Mouse (Mus musculus): ENCODE results near the gene Zbtb40. TPM values are rescaled to one million over a fixed set of nuclear protein-coding genes. Genes with fewer than 3 reads are reported as not detected.

The Zbtb40 gene
- polyA plus RNA-seq, 1 experiment from 2014 or later: 4.1 TPM

DNA sequence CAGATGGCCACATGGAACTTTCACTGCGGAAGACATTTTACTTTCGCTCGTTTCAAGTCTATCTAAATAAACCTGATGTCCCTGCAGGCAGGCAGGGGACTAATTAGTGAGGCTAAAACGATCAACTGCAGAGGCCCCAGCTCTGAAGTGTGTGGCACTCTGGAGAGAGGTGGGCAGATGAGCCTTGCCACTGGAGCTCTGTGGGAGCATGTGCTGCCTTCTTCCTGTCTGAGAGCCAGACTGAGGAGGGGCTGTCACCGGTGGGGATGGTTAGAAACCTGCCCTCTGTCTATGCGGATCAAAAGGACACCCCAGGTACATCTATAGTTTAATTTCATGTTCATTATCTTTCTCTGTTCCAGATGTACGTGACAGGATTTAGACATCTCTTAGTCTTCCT, 51.7 kb downstream of the Zbtb40 start:
- H3K27ac ChIP-seq: no peak overlapping the region
- peaks cover 11% of the 10 kb centered on the region; the same call in 1 of the 2 replicates for H3K4me1 ChIP-seq
- WGBS: 80% methylated on average over 7 of the region's 7 CpGs
- peaks cover 78% of the 10 kb centered on the region for H3K36me3 ChIP-seq
- H3K27me3 ChIP-seq (ENCODE audit: insufficient read depth, poor library complexity, severe bottlenecking): peaks cover 11% of the 10 kb centered on the region; the same call in 1 of the 2 replicates
- no peak for DNase-seq (ENCODE audit: low spot score)
- no peak overlapping the region for H3K4me3 ChIP-seq
- no peaks in the 10 kb centered on the region for H3K9me3 ChIP-seq

DNA sequence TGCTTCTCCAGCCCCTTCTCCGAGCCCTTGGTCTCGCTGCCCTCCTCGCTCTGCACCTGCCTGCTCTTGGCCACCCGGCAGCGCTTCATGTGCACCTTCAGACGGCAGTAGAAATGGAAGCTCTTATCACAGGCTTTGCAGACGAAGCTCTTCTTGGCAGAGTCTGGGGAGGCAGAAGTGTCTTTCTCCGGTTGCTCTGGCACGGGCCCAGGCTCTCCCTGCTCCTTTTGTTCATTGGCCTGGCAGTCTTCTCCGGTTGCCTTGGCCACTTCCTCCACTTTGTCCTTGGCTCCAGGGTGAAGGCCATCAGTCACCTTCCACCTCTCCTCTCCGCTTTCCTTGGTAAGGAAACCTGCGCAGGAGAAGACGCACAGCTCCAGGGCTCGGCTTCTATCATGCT, 53.2 kb downstream of the Zbtb40 start:
- peaks cover 11% of the 10 kb centered on the region; the same call in 1 of the 2 replicates for H3K4me1 ChIP-seq
- WGBS: 91% methylated on average over 14 of the region's 14 CpGs
- no peak overlapping the region for H3K27ac ChIP-seq
- peaks cover 11% of the 10 kb centered on the region; the same call in 1 of the 2 replicates for H3K27me3 ChIP-seq (ENCODE audit: insufficient read depth, poor library complexity, severe bottlenecking)
- peaks cover 83% of the 10 kb centered on the region for H3K36me3 ChIP-seq
- H3K4me3 ChIP-seq: no peak overlapping the region
- no peak for DNase-seq (ENCODE audit: low spot score)
- H3K9me3 ChIP-seq: no peaks in the 10 kb centered on the region

DNA sequence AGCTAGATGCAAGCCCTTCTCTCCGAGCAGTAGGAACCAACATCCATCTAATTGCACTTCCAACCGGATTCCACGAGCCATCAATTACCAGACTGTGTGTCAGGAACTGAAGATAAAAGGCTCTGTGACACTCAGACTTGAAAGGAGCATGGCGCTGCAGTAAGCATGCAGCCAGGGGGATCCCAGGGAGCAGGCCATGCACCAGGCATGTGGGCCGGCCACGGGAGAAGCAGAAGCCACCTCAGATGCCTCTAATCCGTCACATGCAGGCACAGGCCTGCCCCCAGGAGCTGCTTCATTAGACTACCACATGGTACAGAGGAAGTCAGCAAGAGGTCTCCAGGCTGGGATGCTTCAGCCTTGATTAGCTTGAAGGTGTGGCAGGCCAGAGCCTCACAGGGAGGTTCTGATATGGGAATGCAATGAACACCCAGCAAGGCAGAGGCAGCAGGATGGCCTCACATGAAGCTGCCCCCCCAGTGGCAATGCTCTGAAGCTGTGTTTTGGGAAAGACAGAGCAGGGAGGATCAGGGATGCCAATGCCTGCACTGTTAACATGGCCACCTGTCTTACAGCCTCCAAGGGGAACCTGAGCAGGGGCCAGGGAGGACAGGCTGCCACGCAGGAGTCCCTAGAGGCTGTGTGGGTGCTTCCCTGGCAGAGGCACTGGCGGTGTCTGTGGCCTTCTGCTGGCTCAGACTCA, 66.5 kb downstream of the Zbtb40 start:
- H3K4me3 ChIP-seq: no peak overlapping the region
- peaks cover 31% of the 10 kb centered on the region for H3K36me3 ChIP-seq
- peaks cover 73% of the 10 kb centered on the region for H3K27me3 ChIP-seq (ENCODE audit: insufficient read depth, poor library complexity, severe bottlenecking)
- no peaks in the 10 kb centered on the region for H3K9me3 ChIP-seq
- H3K27ac ChIP-seq: no peak overlapping the region
- 57% methylated on average over 9 of the region's 9 CpGs for WGBS
- H3K4me1 ChIP-seq: peaks cover 15% of the 10 kb centered on the region
- DNase-seq (ENCODE audit: low spot score): no peak

DNA sequence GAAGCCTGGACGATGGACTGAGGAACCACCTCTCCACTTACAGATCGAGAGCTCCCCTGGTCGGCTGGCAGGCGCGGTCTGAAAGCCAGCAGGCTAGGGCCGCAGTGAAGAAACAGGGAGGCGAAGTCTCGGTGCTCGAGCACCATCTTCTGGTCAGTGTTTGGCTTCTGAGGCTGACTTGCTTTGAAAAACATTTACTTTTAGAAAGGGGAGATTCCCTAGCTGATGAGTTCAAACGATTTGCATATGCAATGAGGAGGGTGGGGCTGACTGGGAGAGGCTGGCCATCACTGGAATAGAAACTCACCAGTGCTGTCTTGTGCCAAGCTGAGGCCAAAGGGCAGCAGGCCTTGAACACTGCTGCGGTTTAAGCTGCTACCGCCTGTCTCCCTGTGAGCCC, 67.3 kb downstream of the Zbtb40 start:
- Histone ChIP-seq H3K27me3 (ENCODE audit: insufficient read depth, poor library complexity, severe bottlenecking) (peaks cover 81% of the 10 kb centered on the region), H3K36me3 (peaks cover 23% of the 10 kb centered on the region), H3K4me3 (no peak overlapping the region), H3K27ac (no peak overlapping the region), H3K4me1 (peaks cover 15% of the 10 kb centered on the region), H3K9me3 (no peaks in the 10 kb centered on the region)
- WGBS: 10% methylated on average over 12 of the region's 12 CpGs
- DNase-seq (ENCODE audit: low spot score): peak; percentile 84

DNA sequence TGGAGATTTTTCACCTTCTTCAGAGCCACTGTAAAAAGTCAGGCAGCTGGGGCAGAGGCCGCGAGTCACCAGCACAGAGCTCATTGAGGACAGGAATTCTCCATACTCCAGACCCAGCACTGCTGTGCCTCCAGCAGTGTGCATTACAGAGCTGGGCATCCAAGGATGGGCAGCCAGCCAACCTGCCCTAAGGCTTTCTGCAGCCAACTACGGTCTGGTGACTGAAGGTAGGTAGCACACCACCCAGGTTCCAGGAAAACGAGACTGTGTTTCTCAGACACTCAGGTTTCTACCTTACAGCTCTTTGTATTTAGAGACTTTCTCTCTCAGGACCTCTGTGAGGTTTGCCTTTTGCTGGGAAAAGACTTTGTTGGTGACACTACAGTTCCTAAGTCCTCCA, 67.7 kb downstream of the Zbtb40 start:
- Histone ChIP-seq H3K36me3 (peaks cover 20% of the 10 kb centered on the region), H3K4me3 (no peak overlapping the region), H3K4me1 (peaks cover 15% of the 10 kb centered on the region), H3K9me3 (no peaks in the 10 kb centered on the region), H3K27me3 (ENCODE audit: insufficient read depth, poor library complexity, severe bottlenecking) (peaks cover 85% of the 10 kb centered on the region), H3K27ac (no peak overlapping the region)
- WGBS: 70% methylated on average over 4 of the region's 4 CpGs
- no peak for DNase-seq (ENCODE audit: low spot score)

GRCm38 (mm10) chr4:136977244-136977643, 71.4 kb downstream of the Zbtb40 start:
- Histone ChIP-seq H3K4me3 (no peak overlapping the region), H3K27ac (no peak overlapping the region), H3K4me1 (peaks cover 12% of the 10 kb centered on the region), H3K9me3 (no peaks in the 10 kb centered on the region), H3K36me3 (no peaks in the 10 kb centered on the region), H3K27me3 (ENCODE audit: insufficient read depth, poor library complexity, severe bottlenecking) (peaks cover 97% of the 10 kb centered on the region)
- DNase-seq (ENCODE audit: low spot score): no peak
- 42% methylated on average over 8 of the region's 8 CpGs for whole genome bisulfite sequencing

DNA sequence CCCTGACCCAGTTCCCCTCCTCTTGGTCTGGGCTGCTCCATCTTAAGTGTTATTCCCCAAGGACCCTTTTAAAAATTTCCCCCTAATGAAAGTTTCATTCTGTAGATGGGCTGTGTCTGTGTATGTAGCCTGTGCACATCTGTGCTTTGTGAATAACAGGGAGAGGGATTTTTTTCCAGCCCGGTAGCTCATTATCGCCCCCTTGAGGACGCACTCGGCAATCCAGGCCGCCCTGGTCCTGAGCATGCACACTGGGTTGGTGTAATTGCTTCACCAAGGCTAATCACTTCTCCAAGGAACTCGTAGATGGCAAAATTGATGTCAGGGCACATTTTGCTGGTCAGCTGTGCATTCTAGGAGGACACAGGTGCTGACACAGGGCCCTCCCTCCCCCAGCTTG, 77.7 kb downstream of the Zbtb40 start:
- peaks cover 15% of the 10 kb centered on the region for H3K4me1 ChIP-seq
- peaks cover 100% of the 10 kb centered on the region for H3K27me3 ChIP-seq (ENCODE audit: insufficient read depth, poor library complexity, severe bottlenecking)
- no peak overlapping the region for H3K4me3 ChIP-seq
- no peak for DNase-seq (ENCODE audit: low spot score)
- WGBS: 9% methylated on average over 6 of the region's 6 CpGs
- H3K27ac ChIP-seq: no peak overlapping the region
- no peaks in the 10 kb centered on the region for H3K36me3 ChIP-seq
- H3K9me3 ChIP-seq: no peaks in the 10 kb centered on the region

GRCm38 (mm10) chr4:136969503-136970276, 78.9 kb downstream of the Zbtb40 start:
- H3K4me3 ChIP-seq: no peak overlapping the region

DNA sequence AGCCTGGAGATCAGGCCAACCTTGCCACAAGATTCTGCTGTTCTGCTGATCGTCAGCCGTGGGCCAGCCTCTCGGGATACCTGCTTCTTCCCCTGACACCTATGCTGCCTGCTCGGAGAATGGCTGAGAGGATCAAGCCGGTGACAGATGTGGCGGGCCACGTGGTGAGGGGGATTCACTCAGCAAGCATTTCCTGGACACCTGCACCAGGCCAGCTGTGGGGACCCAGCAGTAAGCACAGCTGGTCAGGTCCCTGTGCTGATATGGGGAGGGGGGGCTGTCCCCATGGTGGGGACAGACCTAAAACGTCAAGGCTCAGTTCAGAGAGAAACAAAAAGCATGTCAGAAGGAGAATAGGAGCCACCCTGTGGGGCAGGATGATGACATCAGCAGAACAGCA, 79.5 kb downstream of the Zbtb40 start:
- Histone ChIP-seq H3K27ac (no peak overlapping the region), H3K4me1 (peaks cover 20% of the 10 kb centered on the region), H3K27me3 (ENCODE audit: insufficient read depth, poor library complexity, severe bottlenecking) (peaks cover 100% of the 10 kb centered on the region), H3K9me3 (no peaks in the 10 kb centered on the region), H3K36me3 (no peaks in the 10 kb centered on the region), H3K4me3 (no peak overlapping the region)
- DNase-seq (ENCODE audit: low spot score): no peak
- 36% methylated on average over 8 of the region's 8 CpGs for WGBS

More at GRCm38 (mm10) chr4:136969503-136970276, 78.9 kb downstream of the Zbtb40 start:
- peaks cover 20% of the 10 kb centered on the region for H3K4me1 ChIP-seq
- H3K9me3 ChIP-seq: no peaks in the 10 kb centered on the region
- WGBS: 23% methylated on average over 16 of the region's 16 CpGs
- H3K27me3 ChIP-seq (ENCODE audit: insufficient read depth, poor library complexity, severe bottlenecking): peaks cover 100% of the 10 kb centered on the region
- no peaks in the 10 kb centered on the region for H3K36me3 ChIP-seq
- no peak overlapping the region for H3K27ac ChIP-seq
- no peak for DNase-seq (ENCODE audit: low spot score)

DNA sequence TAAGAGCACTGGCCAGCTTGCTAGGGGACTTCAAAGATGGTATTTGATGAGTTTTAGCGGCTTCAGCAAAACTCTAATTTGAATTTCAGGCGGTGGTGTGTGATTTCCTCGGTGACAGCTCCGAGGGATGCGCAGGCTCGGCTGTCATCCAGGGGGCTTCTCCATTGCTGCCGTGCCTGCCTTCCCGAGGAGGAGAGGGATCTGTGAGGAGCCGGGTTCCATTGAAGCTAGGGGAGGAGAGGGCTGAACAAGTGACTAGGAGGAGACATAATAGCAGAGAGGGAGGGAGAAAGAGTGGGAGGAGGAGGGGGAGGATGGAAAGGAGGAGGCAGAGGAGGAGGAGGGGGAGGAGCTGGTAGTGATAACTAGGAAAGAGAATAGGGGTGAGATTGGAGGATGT, 81.1 kb downstream of the Zbtb40 start:
- Histone ChIP-seq H3K27ac (no peak overlapping the region), H3K27me3 (ENCODE audit: insufficient read depth, poor library complexity, severe bottlenecking) (peaks cover 100% of the 10 kb centered on the region), H3K4me3 (no peak overlapping the region), H3K36me3 (no peaks in the 10 kb centered on the region), H3K4me1 (peaks cover 26% of the 10 kb centered on the region), H3K9me3 (no peaks in the 10 kb centered on the region)
- no peak for DNase-seq (ENCODE audit: low spot score)
- 35% methylated on average over 9 of the region's 9 CpGs for WGBS

- DNase-seq (ENCODE audit: low spot score): no peak
- Histone ChIP-seq H3K27me3 (ENCODE audit: insufficient read depth, poor library complexity, severe bottlenecking) (peaks cover 100% of the 10 kb centered on the region), H3K27ac (no peak overlapping the region), H3K36me3 (no peaks in the 10 kb centered on the region), H3K4me3 (no peak overlapping the region), H3K4me1 (peaks cover 34% of the 10 kb centered on the region), H3K9me3 (no peaks in the 10 kb centered on the region)
- 41% methylated on average over 16 of the region's 16 CpGs for WGBS
Measured at GRCm38 (mm10) chr4:136966493-136967390, 81.9 kb downstream of the Zbtb40 start.

GRCm38 (mm10) chr4:136964990-136965421, 83.6 kb downstream of the Zbtb40 start:
- no peak for DNase-seq (ENCODE audit: low spot score)
- peaks cover 43% of the 10 kb centered on the region for H3K4me1 ChIP-seq
- no peaks in the 10 kb centered on the region for H3K9me3 ChIP-seq

More at GRCm38 (mm10) chr4:136964990-136965421, 83.6 kb downstream of the Zbtb40 start:
- no peak overlapping the region for H3K27ac ChIP-seq
- 29% methylated on average over 15 of the region's 15 CpGs for WGBS
- peaks cover 100% of the 10 kb centered on the region for H3K27me3 ChIP-seq (ENCODE audit: insufficient read depth, poor library complexity, severe bottlenecking)
- no peaks in the 10 kb centered on the region for H3K36me3 ChIP-seq
- no peak overlapping the region for H3K4me3 ChIP-seq

Data from heart, embryonic 10.5 days (tissue).